Mouse (Mus musculus): Measurements from ENCODE around the gene Adgrl3. TPM values are rescaled to one million over a fixed set of nuclear protein-coding genes. Genes with fewer than 3 reads are reported as not detected.

Adgrl3 gene
- total RNA-seq, 4 experiments from 2014 or later, result 202 to 218 (median 203) TPM

DNA sequence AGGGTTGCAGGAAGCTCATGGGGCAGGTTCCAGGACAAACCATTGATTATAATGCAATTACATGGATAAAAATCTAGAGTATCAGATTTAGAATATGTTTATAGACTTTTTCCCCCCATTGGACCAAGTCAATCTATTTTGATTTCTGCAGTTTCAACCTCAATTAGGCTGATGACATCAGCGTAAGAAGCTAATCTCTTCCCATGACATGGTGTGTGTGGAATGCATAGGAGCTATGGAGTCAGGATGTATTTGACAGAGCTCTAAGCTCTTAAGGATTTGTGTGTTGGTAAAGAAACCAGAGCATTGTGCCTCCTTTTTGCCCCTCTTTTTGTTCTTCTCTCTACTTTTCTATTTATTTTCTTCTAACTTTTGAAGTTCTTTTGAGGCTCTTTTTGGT, 812.1 kb downstream of the Adgrl3 start:
- DNase-seq (ENCODE audit: low spot score in 2 of 2), result no peak

DNA sequence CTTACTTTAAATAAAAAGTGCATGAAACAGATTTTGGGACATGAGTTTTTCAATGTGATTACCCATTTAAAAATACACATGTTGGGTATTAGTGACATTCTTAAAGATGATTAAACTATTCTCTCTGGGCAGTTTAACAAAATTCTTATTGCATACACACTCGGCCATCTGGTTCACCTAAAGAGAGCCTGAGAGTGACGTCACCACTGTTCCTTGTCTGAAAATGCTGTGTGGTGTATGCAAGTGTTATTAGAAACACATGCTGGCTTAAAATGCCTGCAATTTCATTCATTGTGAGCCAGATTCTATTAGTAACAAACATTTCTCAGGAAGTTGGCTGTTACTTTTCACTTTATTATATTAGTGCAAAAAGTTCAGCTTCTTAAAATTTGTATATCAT, 812.7 kb downstream of the Adgrl3 start:
- no peak for DNase-seq (ENCODE audit: low spot score in 2 of 2)

DNA sequence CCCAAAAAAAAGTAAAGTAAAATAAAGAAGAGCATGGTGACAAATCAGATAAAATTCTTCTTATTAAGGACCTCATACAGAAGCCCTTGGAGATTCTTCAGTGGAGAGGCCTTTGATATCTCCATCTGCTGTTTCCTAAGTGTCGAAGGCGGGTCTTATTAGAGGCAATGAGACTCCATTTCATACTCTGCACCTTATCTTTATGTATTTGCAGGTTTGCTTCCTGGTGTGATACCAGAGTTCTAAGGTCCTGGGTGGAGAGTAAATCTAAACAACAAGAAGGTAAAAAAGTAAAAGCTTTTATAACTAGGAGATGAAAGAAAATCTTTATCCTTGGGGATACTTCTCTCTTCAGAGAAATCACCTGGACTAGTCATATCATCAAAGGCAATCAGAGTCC, 817.9 kb downstream of the Adgrl3 start:
- DNase-seq (ENCODE audit: low spot score in 2 of 2), result no peak

DNA sequence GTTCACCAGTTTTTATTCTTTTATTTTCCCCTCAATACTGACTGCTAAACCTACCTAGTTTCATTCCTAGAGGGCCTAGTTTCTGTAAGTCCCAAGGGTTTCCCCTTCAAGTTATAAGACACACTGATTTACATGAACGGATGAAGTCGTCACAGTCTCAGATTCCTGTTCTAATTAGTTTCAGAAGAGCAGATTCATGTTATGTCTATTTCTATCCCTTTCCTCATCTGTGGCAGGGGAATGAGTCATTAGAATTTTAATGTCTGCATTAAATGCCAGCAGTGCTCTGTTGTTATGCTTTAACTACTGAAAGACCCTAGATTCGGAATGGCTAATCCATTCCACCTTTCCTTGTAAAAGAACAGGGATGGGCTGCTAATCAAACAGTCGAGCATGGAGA, 823.9 kb downstream of the Adgrl3 start:
- no peak for DNase-seq (ENCODE audit: low spot score in 2 of 2)

DNA sequence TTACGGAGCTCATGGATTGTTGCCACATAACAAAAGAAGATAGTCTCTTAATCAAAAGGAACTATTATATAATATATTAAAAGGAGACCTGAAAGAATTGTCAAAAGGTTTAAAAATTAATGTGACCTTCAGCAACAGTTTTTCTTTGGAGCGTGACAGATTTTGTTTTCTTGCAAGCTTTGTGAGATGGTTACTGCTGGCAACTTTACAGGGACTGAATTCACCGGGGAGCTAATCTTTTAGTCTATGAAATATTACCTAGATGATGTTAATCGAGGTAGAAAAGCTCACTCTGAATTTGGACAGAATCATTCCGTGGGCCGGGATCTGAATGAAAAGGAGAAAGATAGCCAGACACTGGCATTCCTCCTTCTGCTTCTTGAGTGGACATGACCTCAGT, 850.4 kb downstream of the Adgrl3 start:
- no peak for DNase-seq (ENCODE audit: low spot score in 2 of 2)

Small RNA genes lying within 50 kb of the gene (microRNA-seq; reads per million reads assigned to microRNA genes)
- gene Gm22048, result 0 reads per million in 2 experiments
